Mouse (Mus musculus) heart, postnatal 10 days (tissue): ENCODE data around the gene Wbp11. TPM values are rescaled to one million over a fixed set of nuclear protein-coding genes. Genes with fewer than 3 reads are reported as not detected.

Experiments
- DNase-seq, 2 experiments: peaks; one replicate each; pipeline ENCODE4 v3.0.0; 2021
- intact Hi-C: fragments of 180-260 bp; cut with DNase I; formaldehyde crosslinking; loops from one replicate; pipeline ENCODE4 v1.15.1; 2025
- total RNA-seq, 2 experiments: library from RNA; stranded (reverse); gene quantifications; 2 replicates each; pipeline ENCODE4 v1.2.3; 2021

Gene Wbp11
- total RNA-seq = 10 to 100 TPM; 79.6 to 85.0 TPM

DNA sequence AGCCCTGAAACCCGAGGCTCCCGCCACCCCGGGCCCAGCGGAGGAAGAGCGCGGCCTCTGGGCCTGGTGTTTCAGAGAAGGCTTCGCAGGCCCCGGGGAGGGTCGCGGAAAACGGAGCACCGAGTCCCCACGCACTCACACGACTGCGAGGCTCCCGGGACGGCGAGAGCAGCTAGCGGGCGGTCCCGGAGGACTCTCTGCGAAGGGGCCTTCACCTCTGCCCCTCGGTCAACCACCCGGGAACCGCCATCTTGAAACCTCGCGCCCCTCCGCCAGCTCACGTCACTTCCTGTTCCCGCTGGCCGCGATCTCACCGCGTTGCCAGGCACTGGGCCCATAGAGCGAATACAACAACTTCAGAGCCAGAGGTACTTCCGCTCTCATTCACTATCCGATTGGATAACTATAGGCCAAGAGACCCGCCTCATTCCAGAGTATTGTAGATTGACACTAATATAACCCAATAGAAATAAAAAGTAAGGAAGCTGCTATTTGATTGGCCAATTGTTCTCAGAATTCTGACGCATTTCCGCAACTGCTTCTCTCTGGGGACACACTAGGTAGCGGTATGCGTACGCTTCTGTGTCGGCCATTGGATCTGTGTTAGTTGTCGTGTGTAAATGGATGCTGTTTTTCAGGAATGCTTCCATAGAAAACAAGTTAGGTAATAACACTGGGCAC lies at the start of gene Wbp11:
Wbp11 (minus strand) TSS at position 353 of the 681 bp plus-strand sequence.
- intact Hi-C loops = loop anchor here (1.0 to 10.0 kb wide), 2 partner anchors 24 to 907 kb away; partner anchors contain the start of genes Hist4h4 and Strap
- peak; percentile 98 for DNase-seq

DNA sequence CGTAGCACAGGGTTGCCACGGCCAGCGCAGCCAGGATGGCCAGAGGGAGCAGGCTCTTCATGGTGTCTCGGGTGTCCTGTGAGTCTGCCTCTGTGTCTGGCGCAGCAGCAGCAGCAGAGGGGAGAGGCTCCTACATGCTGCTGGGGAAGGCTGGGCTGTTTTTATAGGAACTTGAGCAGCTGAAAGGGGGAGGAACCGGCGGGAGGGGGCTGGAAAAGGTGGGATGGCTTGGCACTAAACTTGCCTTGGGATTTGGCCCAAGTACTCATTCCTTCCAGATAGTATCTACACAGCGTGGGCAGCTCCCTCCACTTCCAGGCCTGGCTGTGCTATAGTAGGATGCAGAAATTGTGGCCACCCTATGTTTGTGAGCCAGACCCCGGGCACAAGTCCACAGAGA lies 47.6 kb upstream of the Wbp11 start, which contains the start of gene Mgp:
Mgp (minus strand) TSS at position 154 of the 400 bp plus-strand sequence.
- intact Hi-C loops = no loop called here
- peak; percentile 66 to 68 for DNase-seq

DNA sequence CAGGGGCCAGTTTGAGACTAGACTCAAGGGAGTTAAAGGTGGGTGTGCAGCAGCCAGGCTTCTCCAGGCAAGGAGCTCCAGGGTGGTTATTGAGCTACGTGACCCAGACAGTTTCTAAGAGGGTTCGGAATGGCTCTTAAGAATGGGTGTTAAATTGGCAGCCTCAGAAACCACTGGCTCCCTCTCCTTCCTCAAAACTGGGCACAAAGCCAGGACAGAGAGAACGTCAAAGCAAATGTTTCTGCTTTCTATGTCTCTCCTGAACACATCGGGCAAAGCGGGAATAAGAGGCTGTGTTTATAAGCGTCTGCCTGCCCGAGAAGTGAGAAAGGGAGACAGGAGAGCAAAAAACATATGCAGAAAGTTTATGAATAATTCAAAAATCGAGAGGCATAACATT lies 46.6 kb upstream of the Wbp11 start:
- intact Hi-C loops = no loop called here
- peak; percentile 50 to 53 for DNase-seq

DNA sequence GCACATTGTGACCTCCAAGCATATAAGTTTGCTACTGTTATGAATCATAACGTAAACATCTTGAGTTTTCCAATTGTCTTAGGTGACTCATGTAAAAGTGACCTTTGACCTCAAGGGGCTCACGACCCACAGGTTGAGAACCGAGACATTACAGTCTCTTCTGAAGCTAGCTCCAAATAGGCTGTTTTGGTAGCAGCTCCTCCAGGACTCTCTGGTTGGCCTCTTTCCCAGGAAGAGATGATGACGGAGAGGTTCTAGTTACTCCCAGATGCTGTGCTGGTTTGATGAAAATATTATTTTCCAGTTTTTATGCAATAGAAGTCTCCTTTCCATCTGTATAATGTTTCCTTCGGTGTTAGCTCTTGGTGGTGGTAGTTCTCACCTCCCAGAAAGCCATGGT lies 40.9 kb upstream of the Wbp11 start:
- DNase-seq = no peak
- intact Hi-C loops = loop anchor here (10.0 kb wide), 1 partner anchor 296 kb away; no protein-coding TSS in a partner anchor

DNA sequence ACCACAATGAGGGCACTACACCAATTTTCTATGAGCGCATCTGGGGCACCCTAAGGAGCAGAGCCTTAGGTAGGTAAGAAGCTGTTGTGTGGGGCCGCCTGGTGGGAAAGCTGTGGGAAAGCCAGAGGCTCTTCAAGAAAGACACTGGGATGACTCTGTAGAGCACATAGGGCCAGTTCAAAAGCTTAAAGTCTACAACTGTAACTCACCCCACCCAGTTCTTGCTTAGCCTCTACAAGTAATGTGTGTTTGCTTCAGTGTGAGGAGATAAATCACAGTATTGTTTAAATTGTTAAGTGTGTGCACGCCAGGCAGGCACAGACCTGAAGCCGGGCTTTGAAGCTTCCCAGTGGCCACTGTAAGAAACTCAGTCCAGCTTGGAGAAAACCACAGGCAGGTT lies 38.1 kb upstream of the Wbp11 start:
- intact Hi-C loops = loop anchor here (10.0 kb wide), 1 partner anchor 299 kb away; no protein-coding TSS in a partner anchor
- DNase-seq = no peak

DNA sequence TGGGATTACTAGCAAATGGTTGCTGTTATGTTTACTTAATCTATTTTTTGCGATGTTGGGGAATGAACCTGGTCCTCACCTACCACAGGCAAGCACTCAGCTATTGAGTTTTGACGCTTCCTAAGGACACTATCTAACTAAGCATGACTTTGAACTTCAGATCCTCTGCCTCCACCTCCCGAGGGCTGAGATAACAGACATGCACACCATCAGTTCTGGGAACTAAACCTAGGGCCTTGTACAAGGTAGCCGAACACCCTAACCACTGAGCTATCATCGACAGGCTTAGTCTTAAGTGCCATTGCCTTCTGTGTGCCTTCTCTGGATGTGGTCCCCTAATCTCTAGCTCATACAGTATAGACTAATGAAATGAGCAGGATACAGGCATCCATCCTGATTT lies 37.3 kb upstream of the Wbp11 start:
- DNase-seq = no peak
- intact Hi-C loops = loop anchor here (10.0 kb wide), 1 partner anchor 299 kb away; no protein-coding TSS in a partner anchor

DNA sequence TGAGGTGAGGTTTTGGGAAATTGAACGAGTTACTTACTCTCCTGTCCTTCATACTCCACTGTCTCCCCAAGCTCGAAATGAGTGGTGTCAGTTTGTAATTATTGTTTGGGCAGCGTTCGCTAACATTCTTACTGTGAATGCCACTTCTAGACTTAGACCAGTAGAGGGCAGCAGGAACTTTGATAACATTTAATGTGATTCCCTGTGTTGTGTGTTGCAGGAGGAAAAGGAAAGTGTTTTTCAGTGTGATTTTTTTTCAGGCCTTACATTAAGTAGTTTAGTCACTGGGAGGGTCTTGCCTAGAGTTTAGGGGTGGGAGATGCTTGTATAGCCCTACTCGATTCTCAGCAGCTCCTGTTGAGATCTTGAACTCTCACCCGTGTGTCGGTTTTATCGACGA lies 33.0 kb upstream of the Wbp11 start:
- intact Hi-C loops = loop anchor here (1.0 to 10.0 kb wide), 4 partner anchors 59 to 304 kb away; no protein-coding TSS in a partner anchor
- peak; percentile 55 to 68 for DNase-seq

DNA sequence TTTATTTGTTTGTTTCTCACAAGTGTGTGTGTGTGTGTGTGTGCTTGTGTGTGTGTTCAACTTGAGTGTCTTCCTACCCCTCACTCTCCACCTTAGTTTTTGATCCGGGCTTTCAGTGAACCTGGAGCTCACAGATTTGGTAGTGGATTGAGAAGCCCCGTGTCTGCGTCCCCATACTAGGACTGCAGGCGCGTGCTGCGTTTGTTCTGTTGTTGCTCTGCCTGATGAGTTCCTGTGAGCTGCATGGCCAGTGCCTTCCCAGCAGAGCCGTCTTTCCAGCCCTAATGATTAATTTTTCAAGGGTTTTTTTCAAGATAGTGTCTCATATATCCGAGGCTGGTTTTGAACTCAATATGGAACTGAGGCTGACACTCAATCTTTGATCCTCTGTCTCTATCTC lies 30.4 kb upstream of the Wbp11 start:
- peak in 1 of 2 experiments; percentile 32 for DNase-seq
- intact Hi-C loops = no loop called here

DNA sequence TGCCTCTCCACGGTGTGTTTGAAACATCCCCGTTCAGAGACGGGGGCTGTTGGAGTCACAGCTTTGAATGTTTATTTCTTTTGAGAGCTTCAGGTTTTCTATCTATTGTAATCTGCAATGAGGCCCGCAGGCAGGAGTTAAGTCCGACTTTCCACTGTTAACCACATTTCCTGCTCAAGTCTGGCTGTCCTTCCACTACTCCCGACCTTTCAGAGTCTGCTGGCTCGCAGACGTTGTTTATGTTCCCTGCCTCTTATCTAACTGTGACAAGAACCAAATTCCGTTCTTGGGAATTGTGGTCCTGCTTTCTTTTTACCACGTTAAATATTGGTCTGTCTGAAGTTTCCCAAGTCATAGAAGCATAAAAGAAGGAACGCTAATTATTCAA lies 29.8 kb upstream of the Wbp11 start:
- DNase-seq = peak in 1 of 2 experiments; percentile 75
- intact Hi-C loops = loop anchor here (2.0 kb wide), 2 partner anchors 27 to 53 kb away; partner anchors contain the start of gene Hist4h4

DNA sequence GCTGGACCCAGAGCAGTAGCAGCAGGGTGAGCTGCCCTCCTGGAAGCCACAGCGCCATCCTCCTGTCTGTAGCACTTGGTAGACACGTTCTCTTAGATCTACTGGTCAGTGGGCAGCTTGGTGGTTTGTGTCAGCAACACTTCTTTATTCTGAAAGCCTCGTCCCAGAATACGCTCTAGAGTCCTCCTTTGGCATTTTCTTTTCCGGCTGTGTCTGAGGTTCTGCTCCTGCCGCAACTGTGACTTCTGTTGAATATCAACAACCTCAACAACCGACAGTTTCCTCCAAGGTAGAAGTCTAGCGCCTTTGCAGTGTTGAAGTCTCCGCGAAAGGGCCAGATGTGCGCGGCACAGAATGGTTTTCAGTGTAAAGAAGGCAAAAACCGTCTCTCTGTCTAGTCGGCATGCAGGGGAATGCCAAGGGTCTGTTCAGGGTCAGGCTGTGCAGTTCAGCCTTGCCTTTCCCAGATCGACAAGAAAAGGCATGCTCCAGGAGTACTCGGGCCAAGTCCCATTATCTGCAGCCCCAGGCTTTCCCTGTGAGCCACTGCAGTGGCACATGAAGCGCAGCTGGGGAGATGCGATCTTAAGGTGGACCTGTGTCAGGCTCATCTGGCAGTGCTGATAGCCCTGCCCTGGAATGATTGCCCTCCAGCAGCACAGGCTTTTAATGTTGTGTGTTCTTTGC lies 29.3 kb upstream of the Wbp11 start, which contains the start of gene Art4:
Art4 (minus strand) TSS at position 548 of the 687 bp plus-strand sequence.
- intact Hi-C loops = loop anchor here (2.0 kb wide), 2 partner anchors 27 to 53 kb away; partner anchors contain the start of gene Hist4h4
- peak; percentile 60 to 72 for DNase-seq

DNA sequence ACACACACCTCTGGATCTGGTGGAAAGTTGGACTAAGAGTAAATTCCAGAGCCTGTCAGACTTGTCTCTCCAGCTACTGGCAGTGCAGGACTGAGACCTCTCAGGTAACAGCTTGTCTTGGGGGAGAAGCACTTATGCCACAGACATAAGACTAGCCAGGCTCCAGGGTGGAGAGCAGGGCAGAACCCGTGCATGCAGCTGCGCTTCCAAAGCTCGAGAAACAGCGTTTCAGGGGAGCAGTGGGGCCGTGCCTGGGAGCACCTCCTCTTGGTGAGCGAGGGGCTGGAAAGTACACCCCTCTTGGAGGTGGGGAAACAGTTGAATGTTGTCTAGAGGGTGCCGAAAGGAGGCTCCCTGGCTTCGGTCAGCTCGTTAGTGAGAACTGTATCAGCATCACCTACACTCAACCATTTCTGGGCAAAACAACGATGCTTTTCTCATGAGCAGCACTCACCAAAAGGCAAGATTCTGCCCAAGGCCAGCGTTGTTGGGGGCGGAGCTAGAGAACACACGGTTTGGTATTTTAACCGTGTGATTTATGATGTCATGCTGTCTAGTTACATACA lies 28.1 kb upstream of the Wbp11 start:
- peak in 1 of 2 experiments; percentile 46 for DNase-seq
- intact Hi-C loops = loop anchor here (2.0 kb wide), 2 partner anchors 25 to 51 kb away; partner anchors contain the start of gene Hist4h4

DNA sequence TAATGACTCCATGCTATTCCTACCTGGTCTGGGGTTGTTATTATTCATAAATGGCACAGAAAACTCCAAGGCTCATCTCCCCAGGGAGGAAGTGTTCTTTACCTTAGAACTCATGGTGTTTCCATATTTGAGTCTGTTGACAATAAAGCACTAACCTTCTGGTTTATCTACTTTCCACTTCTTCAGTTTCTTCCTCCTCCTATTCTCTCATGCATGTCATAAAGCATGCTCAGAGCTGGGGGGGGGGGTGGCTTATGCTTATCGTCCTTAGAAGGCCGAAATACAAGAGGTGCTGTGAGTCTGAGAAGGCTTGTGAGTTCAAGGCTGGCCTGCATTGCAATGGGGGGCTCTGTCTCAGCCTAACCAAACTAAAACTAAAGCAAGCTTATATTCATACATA lies 27.1 kb upstream of the Wbp11 start:
- intact Hi-C loops = no loop called here
- DNase-seq = no peak

DNA sequence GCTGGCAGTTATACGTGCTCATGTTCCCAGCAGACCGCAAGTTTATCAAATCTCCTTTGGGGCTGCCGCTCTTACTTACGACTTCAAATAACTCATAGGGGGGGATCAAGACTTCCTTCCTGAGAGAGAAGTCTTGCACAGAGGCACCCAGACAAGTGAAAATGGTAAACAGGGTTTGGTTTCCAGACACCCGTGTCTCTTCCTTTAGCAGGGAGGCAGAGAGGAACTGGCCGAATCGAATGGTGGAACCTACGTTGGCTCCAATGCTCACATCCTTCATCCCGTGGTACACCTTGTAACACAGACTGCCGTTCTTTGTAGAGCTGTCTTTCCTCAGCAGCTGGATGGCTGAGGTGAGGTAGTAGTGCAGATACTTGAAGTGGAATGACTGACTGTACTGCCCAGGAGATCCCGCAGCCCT lies 26.3 kb upstream of the Wbp11 start:
- intact Hi-C loops = no loop called here
- no peak for DNase-seq

DNA sequence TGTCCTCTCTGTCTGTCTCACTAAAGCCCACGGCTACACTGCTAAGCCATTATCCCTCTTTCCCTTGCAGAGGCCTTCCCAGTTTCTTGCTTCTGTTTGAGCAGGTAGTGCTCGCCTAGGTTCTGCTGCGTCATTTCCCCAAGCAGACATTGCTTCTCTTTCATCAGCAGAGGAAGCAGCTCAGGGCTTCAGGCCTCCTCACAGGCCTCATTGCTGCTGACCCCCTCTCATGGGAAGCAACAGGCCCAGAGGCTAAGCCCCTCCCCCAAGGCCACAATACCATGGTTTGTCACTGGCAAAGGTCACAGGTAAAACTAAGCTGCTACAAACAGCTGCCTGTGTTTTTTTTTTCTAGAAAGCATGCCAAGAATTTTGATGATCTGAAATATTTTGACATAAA lies 24.7 kb upstream of the Wbp11 start:
- intact Hi-C loops = no loop called here
- no peak for DNase-seq

DNA sequence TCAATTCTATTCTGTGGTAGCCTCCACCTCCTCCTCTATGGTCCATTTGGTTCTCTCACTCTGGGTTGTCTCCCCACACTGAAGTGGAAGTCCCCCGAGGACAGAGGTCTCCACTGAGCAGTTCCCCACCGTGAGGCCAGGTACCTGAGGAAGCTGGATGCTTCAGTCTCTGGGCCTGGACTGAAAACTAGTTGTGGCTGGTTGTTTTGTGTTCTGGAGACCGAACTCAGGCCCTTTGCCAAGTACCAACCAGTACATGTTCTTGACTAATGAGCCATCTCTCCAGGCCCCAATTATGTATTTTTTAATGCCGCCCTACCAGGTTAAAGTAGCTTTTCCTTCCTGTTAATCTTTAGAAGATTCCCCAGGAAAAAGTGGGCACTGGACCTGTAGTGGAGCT lies 24.3 kb upstream of the Wbp11 start:
- intact Hi-C loops = no loop called here

DNA sequence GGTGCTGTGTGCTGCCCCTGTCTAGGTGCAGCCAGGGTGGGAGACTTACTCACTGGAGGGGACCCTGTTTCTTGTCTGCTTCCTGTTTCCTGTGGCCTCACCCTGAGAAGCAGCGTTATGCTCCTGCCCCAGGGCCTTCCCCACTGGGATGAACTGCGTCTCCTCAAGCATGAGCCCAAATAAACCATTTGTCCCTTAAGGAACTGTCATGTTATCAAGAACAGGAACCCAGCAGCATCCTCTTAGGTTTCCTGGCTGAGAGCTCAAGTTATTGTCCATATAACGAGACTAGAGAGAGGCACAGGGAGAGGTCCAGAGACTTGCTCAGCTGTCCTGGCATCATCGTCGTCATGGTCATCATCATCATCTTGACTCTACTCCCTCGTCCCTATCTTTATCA lies 22.2 kb upstream of the Wbp11 start:
- intact Hi-C loops = no loop called here

More for the DNA sequence above, 24.3 kb upstream of the Wbp11 start:
- no peak for DNase-seq

DNA sequence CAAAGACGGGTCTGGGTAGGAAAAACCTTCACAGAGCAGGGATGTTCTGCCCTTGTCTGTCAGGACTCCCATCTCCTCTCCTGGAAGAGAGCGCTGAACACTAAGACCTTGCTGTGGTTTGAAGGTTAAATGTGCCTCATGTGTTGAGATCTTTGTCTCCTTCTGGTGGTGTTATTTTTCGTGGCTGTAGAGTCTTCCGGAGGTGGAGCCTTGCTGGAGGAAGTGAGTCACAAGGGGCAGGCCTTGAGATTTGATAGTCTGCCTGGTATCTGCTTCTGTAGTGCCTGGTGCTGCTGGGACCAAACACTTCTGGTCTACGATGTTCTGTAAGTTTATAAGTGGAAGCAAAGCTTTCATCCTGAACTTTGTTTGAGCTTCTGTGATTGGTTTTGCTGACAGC lies 20.9 kb upstream of the Wbp11 start:
- intact Hi-C loops = no loop called here
- no peak for DNase-seq

More for the DNA sequence above, 22.2 kb upstream of the Wbp11 start:
- DNase-seq = no peak

DNA sequence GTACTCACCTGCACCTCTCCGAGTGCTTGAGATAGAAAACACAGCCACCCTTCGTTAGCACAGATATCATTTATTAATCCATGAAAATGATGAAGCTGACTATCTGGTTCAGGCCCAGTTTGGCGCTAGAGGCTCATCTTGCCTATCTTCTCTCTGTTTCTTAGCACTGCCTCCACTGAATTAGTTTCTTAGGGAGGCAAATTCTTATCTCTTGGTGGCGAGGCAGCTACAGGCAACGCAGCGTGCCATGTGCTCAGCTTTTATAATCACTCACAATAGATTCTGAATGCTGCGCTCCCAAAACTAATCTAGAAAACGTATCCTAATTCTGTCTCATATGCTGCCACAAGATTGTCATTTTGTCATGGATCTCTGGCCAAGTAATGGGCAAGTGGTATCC lies 20.4 kb upstream of the Wbp11 start:
- DNase-seq = no peak
- intact Hi-C loops = no loop called here

DNA sequence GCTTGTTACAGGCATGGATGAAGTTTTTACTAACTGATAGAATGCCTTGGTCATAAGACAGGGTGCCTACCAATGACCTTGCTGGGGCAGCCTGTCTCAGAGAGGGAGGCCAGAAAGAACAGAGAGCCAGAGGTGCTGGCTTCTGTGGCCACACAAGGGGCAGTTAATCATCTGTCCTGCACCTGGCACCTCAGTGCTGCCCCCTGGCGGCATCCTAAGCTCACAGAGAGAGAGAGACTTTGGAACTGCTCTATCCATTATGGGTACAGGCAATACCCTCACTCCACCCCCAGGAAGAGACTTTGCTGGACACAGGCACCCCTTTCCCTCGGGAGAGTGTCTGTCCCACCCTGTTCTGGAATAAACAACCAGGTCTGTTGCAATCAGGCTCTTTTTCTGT lies 19.8 kb upstream of the Wbp11 start:
- DNase-seq = peak; percentile 47 to 73
- intact Hi-C loops = no loop called here

DNA sequence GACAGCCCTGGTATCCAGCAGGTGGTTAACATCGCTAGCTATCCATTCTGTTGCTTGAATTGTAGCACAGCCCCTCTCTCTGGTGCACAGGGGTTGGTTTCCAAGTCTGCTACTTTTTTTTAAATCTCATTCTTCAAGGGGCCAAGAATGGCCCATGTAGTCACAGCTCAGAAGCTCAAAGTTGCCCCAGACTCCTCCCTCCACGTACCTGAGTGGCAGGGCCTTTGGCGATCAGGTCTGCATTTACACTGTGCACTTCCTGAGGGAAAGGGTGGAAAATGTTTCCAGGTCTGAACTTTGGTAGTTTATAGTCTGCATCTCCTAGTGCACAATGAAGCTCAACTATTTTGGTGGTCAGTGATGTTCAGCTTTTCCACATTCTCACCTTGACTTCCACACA lies 19.2 kb upstream of the Wbp11 start:
- intact Hi-C loops = no loop called here
- DNase-seq = no peak
